Mouse (Mus musculus): ENCODE data around the gene Timmdc1.

Timmdc1 gene

GRCm38 (mm10) chr16:38522129-38523084, at the start of gene Timmdc1:
Gene Timmdc1 (minus strand): TSS chr16:38522663.
- DNase-seq (ENCODE audit: low spot score in 2 of 2), result peak; percentile 94

GRCm38 (mm10) chr16:38571481-38571880, 49.0 kb upstream of the Timmdc1 start:
- no peak for DNase-seq (ENCODE audit: low spot score in 2 of 2)

GRCm38 (mm10) chr16:38568192-38568591, 45.7 kb upstream of the Timmdc1 start:
- no peak for DNase-seq (ENCODE audit: low spot score in 2 of 2)

- DNase-seq (ENCODE audit: low spot score in 2 of 2), result no peak
These were observed 41.1 kb upstream of the Timmdc1 start for GRCm38 (mm10) chr16:38563516-38563915.

GRCm38 (mm10) chr16:38562968-38563327, 40.5 kb upstream of the Timmdc1 start:
- no peak for DNase-seq (ENCODE audit: low spot score in 2 of 2)

DNA sequence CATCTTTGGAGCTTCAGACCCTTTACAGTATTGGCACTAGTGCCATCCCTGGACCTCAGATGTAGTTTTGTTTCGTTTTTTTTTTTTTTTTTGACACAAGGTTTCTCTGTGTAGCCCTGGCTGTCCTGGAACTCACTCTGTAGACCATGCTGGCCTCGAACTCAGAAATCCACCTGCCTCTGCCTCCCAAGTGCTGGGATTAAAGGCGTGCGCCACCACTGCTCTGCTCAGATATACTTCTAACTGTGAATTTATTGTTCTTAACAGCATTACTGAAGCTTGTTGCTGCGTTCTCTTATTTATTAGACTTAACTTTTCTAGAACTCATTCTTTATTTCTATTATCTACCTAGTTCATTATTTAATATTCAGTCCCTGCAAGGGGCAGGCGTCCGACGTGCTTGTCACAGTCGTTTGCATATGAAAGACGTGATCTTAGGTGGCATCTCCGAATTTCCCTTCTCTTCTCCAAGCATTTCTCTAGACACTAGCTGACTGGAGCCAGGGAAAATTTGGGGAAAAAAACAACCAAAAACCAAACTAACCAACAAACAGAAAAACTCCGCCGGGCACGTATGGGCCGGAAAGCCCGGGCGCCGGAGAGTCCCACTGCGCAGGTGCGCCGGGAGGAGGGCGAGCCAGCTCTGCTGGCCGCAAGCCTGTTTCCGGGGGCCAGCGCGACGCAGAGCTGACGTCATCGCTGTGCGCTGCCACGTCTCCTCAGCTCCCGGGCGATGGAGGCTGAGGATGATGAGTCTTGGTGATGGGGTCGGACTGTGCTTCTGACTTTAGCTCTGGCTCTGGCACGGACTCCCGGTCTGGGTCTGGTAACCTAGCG, 39.9 kb upstream of the Timmdc1 start:
- DNase-seq (ENCODE audit: low spot score in 2 of 2), result peak; percentile 94

DNA sequence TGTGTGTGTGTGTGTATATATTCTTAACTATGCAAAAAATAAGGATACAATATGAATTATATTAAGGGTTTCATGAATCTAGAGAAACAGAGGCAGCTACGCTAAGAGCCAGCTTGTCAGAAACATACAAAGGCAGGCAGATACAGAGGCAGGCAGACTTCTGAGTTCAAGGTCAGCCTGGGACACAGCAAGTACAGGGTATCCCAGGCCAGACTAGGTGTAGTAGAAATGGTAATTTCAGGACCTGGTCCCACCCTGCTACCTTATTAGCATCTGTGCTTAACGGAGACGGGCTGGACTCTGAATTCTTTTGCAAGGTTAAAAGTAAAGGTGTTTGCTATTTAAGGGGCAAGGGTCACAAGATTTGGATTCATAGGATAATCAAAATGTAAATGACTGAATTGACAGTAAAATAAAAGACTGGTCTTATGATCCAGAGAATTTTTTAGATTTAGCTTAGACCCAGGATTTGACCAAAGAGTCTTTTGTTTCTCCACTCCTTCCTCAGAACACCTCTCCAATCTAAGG, 35.8 kb upstream of the Timmdc1 start, which contains the start of gene Tmem39a:
TSS of gene Tmem39a (plus strand) at position 478 of the 528 bp plus-strand sequence.
- DNase-seq (ENCODE audit: low spot score in 2 of 2), result no peak

DNA sequence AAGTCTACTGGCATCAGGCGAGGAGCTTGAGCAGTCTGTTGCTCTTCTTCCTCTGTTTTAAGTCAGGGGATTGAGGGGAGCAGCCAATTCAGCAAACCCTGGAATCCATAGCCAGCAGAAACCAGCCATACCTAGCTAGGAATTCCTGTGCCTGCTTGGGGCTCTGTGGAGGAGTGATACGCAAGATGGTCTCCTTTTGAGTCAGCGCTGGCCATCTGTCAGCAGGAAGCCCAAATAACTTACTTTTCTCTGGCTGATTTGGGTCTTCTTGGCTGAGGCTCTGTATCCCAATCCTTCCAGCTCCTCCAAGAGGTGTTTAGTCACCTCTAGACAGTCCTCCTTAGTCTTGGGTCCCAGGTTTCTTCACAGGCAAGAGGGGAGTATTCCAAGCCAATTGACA, 33.5 kb upstream of the Timmdc1 start:
- no peak for DNase-seq (ENCODE audit: low spot score in 2 of 2)

GRCm38 (mm10) chr16:38549479-38550396, 27.3 kb upstream of the Timmdc1 start, which contains the start of gene Poglut1:
Gene Poglut1 (minus strand): TSS chr16:38550258.
- DNase-seq (ENCODE audit: low spot score in 2 of 2), result peak; percentile 69 to 80

DNA sequence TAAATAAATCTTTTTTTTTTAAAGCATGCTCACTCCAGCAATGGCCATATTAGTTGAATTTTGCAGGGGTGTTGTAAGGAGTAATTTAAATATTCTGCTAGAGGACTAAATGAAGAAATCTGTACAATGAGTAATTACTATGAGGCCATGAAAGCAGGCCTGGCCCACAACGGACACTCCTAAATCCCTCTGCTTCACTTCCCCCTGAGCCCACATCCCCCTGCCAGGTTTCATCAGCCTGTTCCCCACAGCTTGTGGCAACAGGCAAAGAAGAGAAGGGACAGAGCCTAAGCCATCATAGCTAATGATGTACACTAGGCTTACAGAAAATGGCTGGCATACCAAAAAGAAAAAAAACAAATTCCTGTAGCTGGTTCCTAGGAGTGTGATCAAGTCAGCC, 25.5 kb upstream of the Timmdc1 start:
- DNase-seq (ENCODE audit: low spot score in 2 of 2), result no peak

- DNase-seq (ENCODE audit: low spot score in 2 of 2), result no peak
These were observed 16.4 kb upstream of the Timmdc1 start for GRCm38 (mm10) chr16:38538716-38539380.

DNA sequence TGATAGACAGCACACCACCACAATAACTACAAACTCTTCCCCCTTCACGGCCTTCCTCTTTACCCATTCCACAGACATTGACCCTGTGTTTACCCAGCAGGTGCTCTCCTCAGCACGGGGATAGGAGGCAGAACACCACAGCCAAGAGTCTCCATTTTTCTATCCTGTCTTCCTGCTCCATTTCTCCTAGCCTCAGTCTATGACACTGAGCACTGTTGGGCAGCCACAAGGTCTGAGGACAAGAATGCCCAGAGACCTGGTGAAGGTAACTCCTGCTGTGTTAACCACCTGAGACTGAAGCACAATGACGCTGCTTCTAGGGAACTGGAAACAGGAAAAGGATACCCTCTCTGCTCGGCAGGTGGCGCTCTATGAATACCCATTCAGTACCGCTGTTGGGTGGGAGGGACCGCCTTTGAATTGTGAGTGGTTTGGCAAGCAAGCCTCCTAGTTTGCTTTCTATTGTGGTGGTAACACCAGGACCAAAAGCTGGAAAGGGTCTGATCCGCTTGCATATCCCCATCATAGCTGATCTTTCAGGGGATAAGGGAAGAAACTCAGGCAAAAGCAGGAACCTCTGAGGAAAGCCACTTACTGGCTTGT, 14.2 kb upstream of the Timmdc1 start:
- peak; percentile 41 to 78 for DNase-seq (ENCODE audit: low spot score in 2 of 2)

DNA sequence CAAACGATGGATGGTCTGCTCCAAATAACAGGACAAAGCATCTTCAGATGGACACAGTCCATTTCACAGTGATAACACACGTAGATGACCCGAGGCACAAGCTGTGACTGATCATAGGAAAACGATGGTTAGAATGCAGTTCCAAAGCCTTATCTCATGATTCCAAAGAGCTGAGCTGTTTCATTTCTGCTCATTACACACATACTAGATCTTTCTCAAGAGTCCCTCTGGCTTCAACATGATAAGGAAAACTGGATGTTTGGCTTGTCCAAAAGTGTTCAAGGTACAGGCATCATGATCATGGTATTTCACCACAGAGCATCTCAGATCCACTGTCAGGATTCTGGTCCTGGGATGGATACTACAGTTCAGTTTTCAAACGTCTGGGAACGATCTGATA, 3.8 kb upstream of the Timmdc1 start:
- no peak for DNase-seq (ENCODE audit: low spot score in 2 of 2)

GRCm38 (mm10) chr16:38521211-38521987, 1.1 kb downstream of the Timmdc1 start:
- no peak for DNase-seq (ENCODE audit: low spot score in 2 of 2)

GRCm38 (mm10) chr16:38519140-38519539, 3.3 kb downstream of the Timmdc1 start:
- no peak for DNase-seq (ENCODE audit: low spot score in 2 of 2)

DNA sequence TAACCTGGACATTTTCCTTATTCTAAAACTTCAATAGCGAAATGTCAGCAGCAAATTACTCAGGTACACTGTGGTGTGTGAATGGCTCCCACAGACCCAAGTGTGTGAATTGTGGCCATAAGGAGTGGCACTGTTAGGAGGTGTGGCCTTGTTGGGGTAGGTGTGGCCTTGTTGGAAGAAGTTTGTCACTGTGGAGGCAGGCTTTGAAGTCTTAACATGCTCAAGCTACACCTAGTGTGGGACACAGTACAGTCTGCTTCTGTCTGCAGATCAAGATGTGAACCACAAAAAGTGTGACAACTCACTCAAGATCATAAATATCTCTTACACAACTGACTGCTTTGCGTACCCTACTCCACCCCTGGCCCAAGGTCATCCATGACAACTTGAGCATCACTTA, 11.6 kb downstream of the Timmdc1 start:
- DNase-seq (ENCODE audit: low spot score in 2 of 2), result no peak

- no peak for DNase-seq (ENCODE audit: low spot score in 2 of 2)
These were observed 16.3 kb downstream of the Timmdc1 start for GRCm38 (mm10) chr16:38506041-38506634.

- DNase-seq (ENCODE audit: low spot score in 2 of 2), result no peak
These were observed 18.9 kb downstream of the Timmdc1 start for GRCm38 (mm10) chr16:38503528-38503927.

DNA sequence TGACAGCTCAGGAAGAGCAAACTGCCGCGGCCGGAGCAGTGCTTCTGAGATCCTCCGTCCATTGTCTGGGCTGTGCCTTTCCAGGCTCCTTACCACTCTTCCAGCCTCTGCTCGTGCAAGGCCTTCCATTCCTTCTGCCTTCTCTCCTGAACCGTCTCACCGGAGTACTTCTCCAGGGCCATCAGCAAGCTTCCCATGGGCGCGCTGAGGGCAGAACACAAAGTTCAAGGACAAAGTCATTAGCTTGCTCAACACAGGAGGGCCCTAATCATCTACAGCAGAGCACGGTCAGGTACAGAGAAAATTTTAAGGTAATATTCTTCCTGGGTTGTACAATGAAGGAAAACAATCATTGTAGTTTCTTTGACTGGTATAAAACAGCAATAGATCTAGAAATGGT, 20.0 kb downstream of the Timmdc1 start:
- no peak for DNase-seq (ENCODE audit: low spot score in 2 of 2)

Data from urinary bladder, postnatal 4 days (tissue).